Mouse (Mus musculus): Measurements from ENCODE around the gene Skp1a.

Skp1a gene

GRCm38 (mm10) chr11:52251770-52252169 lies 20.0 kb downstream of the Skp1a start:
- in situ Hi-C loops (cut with MboI; ENCODE audit: unreplicated experiment in 2 of 2): no loop called here

GRCm38 (mm10) chr11:52252692-52253091 lies 20.9 kb downstream of the Skp1a start:
- in situ Hi-C loops (cut with MboI; ENCODE audit: unreplicated experiment in 2 of 2): no loop called here

GRCm38 (mm10) chr11:52253674-52254375 lies 22.0 kb downstream of the Skp1a start:
- in situ Hi-C loops (cut with MboI; ENCODE audit: unreplicated experiment in 2 of 2): no loop called here

- in situ Hi-C loops (cut with MboI; ENCODE audit: unreplicated experiment in 2 of 2): loop anchor here (5.0 kb wide), 1 partner anchor 87 kb away; no protein-coding TSS in a partner anchor
These were observed 23.3 kb downstream of the Skp1a start for GRCm38 (mm10) chr11:52255077-52255476.

GRCm38 (mm10) chr11:52257376-52257775 lies 25.6 kb downstream of the Skp1a start:
- in situ Hi-C loops (cut with MboI; ENCODE audit: unreplicated experiment in 2 of 2): loop anchor here (5.0 kb wide), 1 partner anchor 85 kb away; no protein-coding TSS in a partner anchor

GRCm38 (mm10) chr11:52258711-52259110 lies 26.9 kb downstream of the Skp1a start:
- in situ Hi-C loops (cut with MboI; ENCODE audit: unreplicated experiment in 2 of 2): loop anchor here (5.0 kb wide), 1 partner anchor 84 kb away; no protein-coding TSS in a partner anchor

- in situ Hi-C loops (cut with MboI; ENCODE audit: unreplicated experiment in 2 of 2): loop anchor here (5.0 kb wide), 1 partner anchor 36 kb away; no protein-coding TSS in a partner anchor
These were observed 29.1 kb downstream of the Skp1a start for GRCm38 (mm10) chr11:52260878-52261277.

- in situ Hi-C loops (cut with MboI; ENCODE audit: unreplicated experiment in 2 of 2): loop anchor here (5.0 kb wide), 1 partner anchor 35 kb away; no protein-coding TSS in a partner anchor
These were observed 30.1 kb downstream of the Skp1a start for GRCm38 (mm10) chr11:52261937-52262336.

GRCm38 (mm10) chr11:52262338-52262737 lies 30.5 kb downstream of the Skp1a start:
- in situ Hi-C loops (cut with MboI; ENCODE audit: unreplicated experiment in 2 of 2): loop anchor here (5.0 kb wide), 1 partner anchor 35 kb away; no protein-coding TSS in a partner anchor

- in situ Hi-C loops (cut with MboI; ENCODE audit: unreplicated experiment in 2 of 2): loop anchor here (5.0 kb wide), 1 partner anchor 32 kb away; no protein-coding TSS in a partner anchor
These were observed 33.1 kb downstream of the Skp1a start for GRCm38 (mm10) chr11:52264871-52265270.

- in situ Hi-C loops (cut with MboI; ENCODE audit: unreplicated experiment in 2 of 2): no loop called here
These were observed 34.0 kb downstream of the Skp1a start for GRCm38 (mm10) chr11:52265616-52266307.

- in situ Hi-C loops (cut with MboI; ENCODE audit: unreplicated experiment in 2 of 2): no loop called here
These were observed 35.5 kb downstream of the Skp1a start for GRCm38 (mm10) chr11:52267271-52267670.

GRCm38 (mm10) chr11:52268104-52268835 lies 36.5 kb downstream of the Skp1a start:
- in situ Hi-C loops (cut with MboI; ENCODE audit: unreplicated experiment in 2 of 2): no loop called here

- in situ Hi-C loops (cut with MboI; ENCODE audit: unreplicated experiment in 2 of 2): no loop called here
These were observed 38.0 kb downstream of the Skp1a start for GRCm38 (mm10) chr11:52269841-52270240.

- in situ Hi-C loops (cut with MboI; ENCODE audit: unreplicated experiment in 2 of 2): no loop called here
These were observed 40.1 kb downstream of the Skp1a start for GRCm38 (mm10) chr11:52271765-52272495.

GRCm38 (mm10) chr11:52272619-52273018 lies 40.8 kb downstream of the Skp1a start:
- in situ Hi-C loops (cut with MboI; ENCODE audit: unreplicated experiment in 2 of 2): no loop called here

- in situ Hi-C loops (cut with MboI; ENCODE audit: unreplicated experiment in 2 of 2): no loop called here
These were observed 41.6 kb downstream of the Skp1a start for GRCm38 (mm10) chr11:52273183-52273941.

GRCm38 (mm10) chr11:52273942-52274330 lies 42.1 kb downstream of the Skp1a start:
- in situ Hi-C loops (cut with MboI; ENCODE audit: unreplicated experiment in 2 of 2): no loop called here

GRCm38 (mm10) chr11:52274456-52275112 lies 42.8 kb downstream of the Skp1a start:
- in situ Hi-C loops (cut with MboI; ENCODE audit: unreplicated experiment in 2 of 2): no loop called here
